Mouse (Mus musculus) liver, embryonic 14.5 days (tissue): ENCODE data around the gene Gxylt2. TPM values are rescaled to one million over a fixed set of nuclear protein-coding genes. Genes with fewer than 3 reads are reported as not detected.
A peak's percentile ranks its signal among the peaks of the same experiment; 100 is the strongest.

Experiments
- ATAC-seq: fragments of 200-750 bp; cut with Nextera tagmentation; 2 replicates; pipeline ENCODE4 v1.8.0; 2017; ENCODE audit warnings: moderate number of reproducible peaks, mild to moderate bottlenecking, moderate library complexity; ENCODE audit not compliant: insufficient read depth
- DNase-seq, 3 experiments: peaks; one replicate each; pipeline ENCODE4 v3.0.0-alpha.2; 2012 to 2013; ENCODE audit warnings: low read depth in 3 of 3, low spot score in 3 of 3
- H3K27ac ChIP-seq: fragments of 300-500 bp; sonication (generic); 2 replicates; pipeline ENCODE4 v1.5.1; 2014; ENCODE audit warnings: moderate library complexity, mild to moderate bottlenecking, control low read depth, inconsistent platforms
- H3K27me3 ChIP-seq: fragments of 300-500 bp; sonication (generic); 2 replicates; pipeline ENCODE4 v1.6.1; 2014; ENCODE audit warnings: mild to moderate bottlenecking, low read length, moderate library complexity; ENCODE audit not compliant: control insufficient read depth, insufficient read depth
- H3K36me3 ChIP-seq: fragments of 300-500 bp; sonication (generic); replicated peaks from 2 replicates; pipeline ENCODE4 v1.6.1; 2014; ENCODE audit warnings: low read depth; ENCODE audit not compliant: control insufficient read depth, insufficient read depth
- H3K4me1 ChIP-seq, 2 experiments: fragments of 200-500 bp in 1 of 2; fragments of 300-500 bp in 1 of 2; sonication (generic) in 1 of 2; replicated peaks; 2 replicates each; pipeline ENCODE4 v1.6.1; 2012 to 2014; ENCODE audit warnings: antibody characterized with exemption in 1 of 2, inconsistent platforms in 1 of 2, low read length in 1 of 2; ENCODE audit not compliant: control insufficient read depth in 2 of 2, insufficient read depth in 2 of 2
- H3K4me2 ChIP-seq: fragments of 300-500 bp; sonication (generic); 2 replicates; pipeline ENCODE4 v1.6.1; 2014; ENCODE audit warnings: low read depth, mild to moderate bottlenecking, control low read depth, moderate library complexity
- H3K4me3 ChIP-seq, 2 experiments: fragments of 200-500 bp in 1 of 2; fragments of 300-500 bp in 1 of 2; sonication (generic) in 1 of 2; 2 replicates each; pipeline ENCODE4 v1.5.1; 2012 to 2014; ENCODE audit warnings: low read depth in 2 of 2, low read length in 2 of 2, mild to moderate bottlenecking in 2 of 2, control low read depth in 1 of 2, inconsistent platforms in 1 of 2, moderate library complexity in 1 of 2; ENCODE audit not compliant: insufficient read depth in 1 of 2
- H3K9ac ChIP-seq: fragments of 300-500 bp; sonication (generic); replicated peaks from 2 replicates; pipeline ENCODE4 v1.6.1; 2014; ENCODE audit warnings: mild to moderate bottlenecking, control low read depth, moderate library complexity
- H3K9me3 ChIP-seq: fragments of 300-500 bp; sonication (generic); 2 replicates; pipeline ENCODE4 v1.6.1; 2016; ENCODE audit warnings: low read length, mixed read lengths; ENCODE audit not compliant: control insufficient read depth
- CTCF ChIP-seq: IDR thresholded peaks from 2 replicates; pipeline ENCODE4 v1.5.1; 2016; ENCODE audit warnings: antibody characterized with exemption, low read depth, control low read depth
- EP300 ChIP-seq: IDR thresholded peaks from 2 replicates; pipeline ENCODE4 v1.6.1; 2016; ENCODE audit warnings: antibody characterized with exemption, low read depth
- WGBS: fragments of 180-500 bp; shearing (Covaris S2); extraction: QIAGEN DNeasy Blood & Tissue Kit; methylation state at CpG from one replicate; pipeline ENCODE4 v1.1.7; 2014; ENCODE audit not compliant: insufficient replicate concordance; 5-methylcytosine and 5-hydroxymethylcytosine counted together
- polyA plus RNA-seq, 2 experiments: library from polyadenylated mRNA; depleted of rRNA in 1 of 2; stranded (reverse) in 1 of 2; unstranded in 1 of 2; fragments of >200 nt; fragmentation: Nextera tagmentation in 1 of 2; extraction: Ambion mirVana in 1 of 2; gene quantifications; 2 replicates each; pipeline versions ENCODE4 v1.2.1 to v1.2.3; 2012 to 2014

Gxylt2 gene
- polyA plus RNA-seq, 2 experiments: 0.04 TPM; not detected in 1

DNA sequence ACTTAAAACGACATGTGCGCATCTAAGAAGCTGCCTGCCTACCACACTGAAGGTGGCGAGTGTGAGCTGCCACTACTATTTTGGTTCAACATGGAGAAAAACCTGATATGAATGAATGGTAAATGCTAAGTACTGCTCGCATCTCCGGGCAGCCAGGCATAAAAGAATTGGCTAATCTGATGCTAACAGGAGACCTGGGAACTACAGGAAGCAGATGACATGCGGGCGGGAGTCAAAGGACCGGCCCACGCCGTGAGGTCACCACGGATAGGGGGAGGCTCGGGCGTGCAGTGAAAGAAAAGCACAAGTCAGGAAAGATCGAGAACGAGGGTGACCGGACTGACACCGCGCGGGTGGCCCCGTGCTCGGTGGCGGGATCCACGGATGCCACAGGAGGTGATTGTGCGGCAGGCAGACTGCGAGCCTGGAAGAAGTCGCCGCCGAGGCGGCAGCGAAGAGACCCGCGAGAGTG, 34.1 kb upstream of the Gxylt2 start:
- H3K9me3 ChIP-seq: no peaks in the 10 kb centered on the region
- H3K9ac ChIP-seq: peak overlapping the region; percentile 79
- no peaks in the 10 kb centered on the region for H3K27me3 ChIP-seq
- peak; percentile 85 for ATAC-seq
- peak overlapping the region; percentile 36 for H3K27ac ChIP-seq
- H3K36me3 ChIP-seq: no peaks in the 10 kb centered on the region
- DNase-seq: peak; percentile 55 to 63 (median 60)
- TF ChIP-seq EP300 (peak; percentile 8; the same call in 1 of the 2 replicates), CTCF (peak; percentile 11; the same call in 1 of the 2 replicates)
- WGBS: 1% methylated on average over 32 of the region's 32 CpGs
- H3K4me1 ChIP-seq: peaks cover 9% of the 10 kb centered on the region in 2 experiments; a peak in 3 of 4 replicates
- peak overlapping the region; percentile 81 for H3K4me2 ChIP-seq
- H3K4me3 ChIP-seq: peak overlapping the region; percentile 83 to 95

DNA sequence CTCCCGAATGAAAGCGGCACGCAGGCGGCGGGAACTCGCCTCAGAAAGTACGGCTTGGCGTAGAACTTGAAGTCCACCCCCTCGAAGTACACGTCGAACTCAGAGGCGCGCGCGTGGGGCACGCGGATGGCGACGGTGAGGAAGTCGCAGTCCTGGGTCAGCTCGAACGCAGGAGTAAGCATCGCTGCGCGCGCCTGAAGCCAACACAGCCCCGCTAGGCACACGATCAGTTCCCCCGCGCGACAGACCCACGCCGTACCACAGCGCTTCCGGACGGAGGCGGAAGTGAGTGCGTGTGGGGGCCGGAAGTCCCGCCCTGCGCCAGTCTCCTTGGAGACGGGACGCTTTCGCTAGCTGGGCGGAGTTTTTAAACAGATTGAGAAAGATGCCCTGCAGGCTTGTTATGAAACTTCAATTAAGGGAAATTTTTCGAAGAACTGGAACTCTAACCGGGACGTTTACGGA, 33.6 kb upstream of the Gxylt2 start, which contains the start of gene Shq1:
Shq1 (minus strand) TSS at position 278 of the 465 bp plus-strand sequence.
- no peaks in the 10 kb centered on the region for H3K27me3 ChIP-seq
- H3K9ac ChIP-seq: peak within 1 kb of the TSS; percentile 79
- H3K4me2 ChIP-seq: peak within 1 kb of the TSS; percentile 81
- no peaks in the 10 kb centered on the region for H3K9me3 ChIP-seq
- H3K36me3 ChIP-seq: no peaks in the 10 kb centered on the region
- under 1% methylated on average over 49 of the region's 49 CpGs for WGBS
- peak within 1 kb of the TSS; percentile 36 for H3K27ac ChIP-seq
- H3K4me1 ChIP-seq: peaks cover 9% of the 10 kb centered on the region in 2 experiments; a peak in 3 of 4 replicates
- DNase-seq (peak; percentile 73 to 76 (median 74)), ATAC-seq (peak; percentile 89)
- peak within 1 kb of the TSS; percentile 83 to 95 for H3K4me3 ChIP-seq
- TF ChIP-seq CTCF: peak; percentile 53
- TF ChIP-seq EP300: no peak

DNA sequence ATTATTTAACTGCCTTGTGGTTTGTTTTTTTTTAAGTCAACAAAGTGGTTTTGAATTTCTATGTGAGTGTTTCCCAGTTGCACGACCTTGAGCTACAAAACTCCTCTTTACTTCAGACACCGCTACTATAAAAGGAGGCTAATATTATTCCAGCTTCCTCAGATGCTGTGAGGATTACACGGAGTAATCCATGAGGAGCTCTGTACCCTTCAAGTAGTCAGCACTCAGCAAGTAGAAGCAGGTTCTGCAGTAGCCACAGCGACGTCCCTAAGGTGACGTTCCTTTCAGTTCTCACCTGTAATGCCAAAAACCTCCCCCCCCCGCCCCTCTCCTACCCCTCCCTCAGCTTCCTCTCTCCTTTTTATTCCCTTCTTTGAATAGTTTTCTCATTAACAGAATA, 33.1 kb upstream of the Gxylt2 start:
- TF ChIP-seq CTCF (no peak), EP300 (no peak)
- Histone ChIP-seq H3K36me3 (no peaks in the 10 kb centered on the region), H3K27ac (no peak overlapping the region), H3K4me2 (peak overlapping the region; percentile 81), H3K9me3 (no peaks in the 10 kb centered on the region), H3K4me3 (peak overlapping the region in 1 of 2 experiments; percentile 95; a peak in 2 of 4 replicates), H3K27me3 (no peaks in the 10 kb centered on the region), H3K4me1 (peaks cover 9% of the 10 kb centered on the region in 2 experiments; a peak in 3 of 4 replicates), H3K9ac (no peak overlapping the region)
- DNase-seq: no peak
- no peak for ATAC-seq
- WGBS: 7% methylated on average over 7 of the region's 7 CpGs

DNA sequence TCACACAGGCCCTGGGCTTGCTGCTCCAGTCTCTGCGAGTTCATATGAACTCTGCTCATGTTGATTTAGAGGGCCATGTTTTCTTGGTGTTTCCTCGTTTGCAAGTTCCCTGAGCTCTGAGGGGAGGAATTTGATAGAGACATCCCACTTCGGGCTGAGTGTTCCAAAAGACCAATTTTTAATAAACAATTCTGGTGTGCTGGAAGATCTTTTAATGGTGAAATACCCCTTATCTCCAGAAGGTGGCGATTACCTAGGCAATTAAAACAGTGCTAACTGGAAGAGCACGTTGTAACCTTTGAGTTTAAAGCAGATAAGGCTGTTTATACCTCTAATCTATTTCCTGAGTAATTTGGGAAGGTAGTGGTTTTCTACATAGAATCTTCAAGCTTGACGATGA, 29.6 kb upstream of the Gxylt2 start:
- no peak for ATAC-seq
- peak; percentile 6 to 26 (median 26) for DNase-seq
- no peak overlapping the region for H3K27ac ChIP-seq
- no peak overlapping the region for H3K4me2 ChIP-seq
- WGBS: 13% methylated on average over 6 of the region's 6 CpGs
- TF ChIP-seq EP300 (no peak), CTCF (peak; percentile 47; the same call in 1 of the 2 replicates)
- no peak overlapping the region for H3K4me3 ChIP-seq
- no peak overlapping the region for H3K9ac ChIP-seq
- H3K4me1 ChIP-seq: peaks cover 2 to 4% of the 10 kb centered on the region in 2 experiments; a peak in 3 of 4 replicates
- no peaks in the 10 kb centered on the region for H3K36me3 ChIP-seq
- H3K27me3 ChIP-seq: no peaks in the 10 kb centered on the region
- no peaks in the 10 kb centered on the region for H3K9me3 ChIP-seq

DNA sequence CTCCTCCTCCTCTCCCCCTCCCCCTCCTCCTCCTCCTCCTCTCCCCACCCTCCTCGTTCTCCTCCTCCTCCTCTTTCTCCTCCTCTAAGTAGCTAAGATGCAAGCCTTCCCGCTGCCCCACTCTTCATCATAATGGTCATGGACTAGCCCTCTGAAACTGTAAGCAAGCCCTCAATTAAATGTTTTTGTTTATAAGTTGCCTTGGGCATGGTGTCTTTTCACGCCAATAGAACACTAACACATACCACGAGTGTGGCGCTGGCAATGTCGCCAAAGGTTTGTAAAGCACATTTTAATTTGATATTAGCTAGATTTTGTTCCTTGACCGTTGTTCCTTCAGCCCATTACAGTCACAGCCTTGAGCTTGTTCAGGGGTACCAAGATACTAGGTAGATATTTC, 28.1 kb upstream of the Gxylt2 start:
- WGBS: 77% methylated on average over 7 of the region's 7 CpGs
- TF ChIP-seq EP300 (no peak), CTCF (no peak)

More for the DNA sequence above, 28.1 kb upstream of the Gxylt2 start:
- DNase-seq: no peak
- Histone ChIP-seq H3K9ac (no peak overlapping the region), H3K4me3 (no peak overlapping the region), H3K4me1 (0 out of 4 replicates have a peak, but pooled peaks cover 0 to under 1% of the 10 kb centered on the region in 2 experiments), H3K36me3 (no peaks in the 10 kb centered on the region), H3K27ac (no peak overlapping the region), H3K9me3 (no peaks in the 10 kb centered on the region), H3K27me3 (no peaks in the 10 kb centered on the region), H3K4me2 (no peak overlapping the region)
- no peak for ATAC-seq
